Mouse (Mus musculus) T-helper 1 cell (primary cell): ENCODE data around the gene Vwa3b.

Experiments
- in situ Hi-C: fragments of 300-600 bp; cut with MboI, MseI; formaldehyde crosslinking; loops from one replicate; pipeline ENCODE4 v1.15.1; 2025; ENCODE audit warnings: high pct_unique_total_duplicates

The Vwa3b gene

DNA sequence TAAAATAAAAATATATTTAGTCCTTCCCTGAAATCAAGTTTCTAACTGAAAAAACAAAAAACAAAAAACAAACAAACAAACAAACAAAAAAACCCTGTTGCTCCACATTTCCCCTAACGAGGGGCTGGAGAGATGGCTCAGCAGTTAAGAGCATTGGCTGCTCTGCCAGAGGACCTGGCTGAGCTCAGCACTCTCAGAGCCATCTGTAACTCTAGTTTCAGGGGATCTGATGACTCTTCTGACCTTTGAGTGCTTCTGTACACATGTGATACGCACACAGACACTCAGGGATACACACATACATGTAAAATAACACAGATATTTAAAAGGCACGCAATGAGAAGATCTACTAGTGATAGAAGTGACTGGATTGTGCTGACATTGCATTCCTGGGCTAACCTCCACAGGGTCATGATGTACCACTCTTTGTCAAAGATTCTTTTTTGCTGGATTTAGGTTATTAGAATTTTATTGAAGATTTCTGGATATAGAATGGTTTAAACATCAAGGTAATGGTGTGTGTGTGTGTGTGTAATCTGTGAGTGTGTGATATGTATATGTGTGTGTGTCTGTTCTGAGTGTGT is 14.7 kb upstream of the Vwa3b start:
- in situ Hi-C loops: no loop called here

DNA sequence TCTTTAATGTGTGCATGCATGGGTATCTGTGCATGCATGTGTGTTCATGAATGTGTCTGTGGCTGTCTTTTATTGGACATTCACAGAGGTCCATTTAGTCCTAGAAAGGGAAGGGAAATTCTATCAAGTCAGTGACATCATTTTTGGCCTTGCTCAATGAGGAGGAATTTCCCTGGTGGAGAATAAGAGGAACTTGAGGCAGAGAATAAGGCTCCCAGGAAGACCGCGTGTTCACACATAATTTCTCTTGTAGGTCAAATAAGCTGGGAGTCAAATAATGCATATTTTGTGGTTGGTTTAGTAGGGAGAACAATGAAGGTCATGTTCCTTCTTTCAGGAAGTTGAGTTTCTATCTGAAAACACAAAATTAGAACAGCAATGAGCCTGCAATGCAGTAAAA is 13.4 kb upstream of the Vwa3b start:
- in situ Hi-C loops: no loop called here

- in situ Hi-C loops: no loop called here
Measured at GRCm38 (mm10) chr1:37013687-37014086, 12.7 kb upstream of the Vwa3b start.

GRCm38 (mm10) chr1:37019017-37019416 is 7.4 kb upstream of the Vwa3b start:
- in situ Hi-C loops: no loop called here

DNA sequence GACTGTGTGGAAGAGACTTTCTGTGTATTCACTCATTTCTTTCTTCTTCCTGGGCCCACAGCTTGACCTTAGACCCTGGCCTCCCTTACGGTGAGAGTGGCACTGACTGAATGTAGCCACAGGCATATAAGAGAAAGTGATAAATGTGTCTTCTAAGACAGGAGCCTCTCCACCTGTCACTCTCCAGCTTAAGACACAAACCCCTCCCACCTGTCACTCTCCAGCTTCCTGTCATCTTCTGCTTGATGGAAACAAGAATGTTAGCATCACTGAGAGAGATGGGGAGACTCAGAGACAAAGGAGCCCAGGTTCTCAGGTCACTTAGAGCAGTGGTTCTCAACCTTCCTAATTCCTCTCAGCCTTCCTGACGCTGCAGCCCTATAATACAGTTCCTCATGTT is 3.7 kb upstream of the Vwa3b start:
- in situ Hi-C loops: no loop called here

- in situ Hi-C loops: no loop called here
Measured at GRCm38 (mm10) chr1:37024736-37025135, 1.7 kb upstream of the Vwa3b start.

GRCm38 (mm10) chr1:37025376-37025775 is 1.0 kb upstream of the Vwa3b start:
- in situ Hi-C loops: no loop called here

GRCm38 (mm10) chr1:37026866-37027265 is 470 bp downstream of the Vwa3b start:
- in situ Hi-C loops: no loop called here

DNA sequence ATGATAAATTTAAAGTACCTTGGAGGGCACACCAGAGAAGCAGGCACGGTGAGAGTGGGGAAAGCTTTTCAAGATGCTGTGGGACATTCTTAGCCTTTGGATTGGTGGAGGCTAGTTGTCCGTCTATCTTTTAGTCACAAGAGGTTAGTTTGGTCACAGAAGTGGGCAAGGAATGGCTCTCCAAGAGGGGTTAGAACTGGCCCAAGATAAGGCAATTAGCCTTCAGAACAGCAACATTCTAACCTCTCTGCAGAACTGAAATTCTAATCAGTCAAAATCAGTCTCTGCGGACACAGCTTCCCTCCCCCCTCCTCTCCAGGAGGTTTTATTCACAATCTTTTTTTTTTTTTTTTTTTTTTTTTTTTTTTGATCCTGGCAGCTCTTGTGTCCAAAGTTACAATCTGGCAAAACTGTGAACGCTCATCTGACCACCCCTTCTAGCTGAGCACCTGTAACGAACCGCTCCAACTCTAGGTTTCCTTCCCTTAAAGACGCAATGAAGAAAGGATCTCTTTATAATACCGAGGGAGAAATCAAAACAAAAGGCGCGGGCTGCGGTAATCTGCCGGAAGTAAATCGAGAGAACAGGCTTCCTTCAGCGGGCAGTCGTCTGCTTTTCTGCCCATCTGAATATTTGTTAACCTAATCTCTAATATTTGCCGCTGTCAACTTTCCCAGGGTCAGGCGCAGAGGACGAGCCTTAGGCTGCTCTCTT is 2.2 kb downstream of the Vwa3b start:
- in situ Hi-C loops: no loop called here

- in situ Hi-C loops: no loop called here
Measured at GRCm38 (mm10) chr1:37029154-37029907, 2.9 kb downstream of the Vwa3b start.

DNA sequence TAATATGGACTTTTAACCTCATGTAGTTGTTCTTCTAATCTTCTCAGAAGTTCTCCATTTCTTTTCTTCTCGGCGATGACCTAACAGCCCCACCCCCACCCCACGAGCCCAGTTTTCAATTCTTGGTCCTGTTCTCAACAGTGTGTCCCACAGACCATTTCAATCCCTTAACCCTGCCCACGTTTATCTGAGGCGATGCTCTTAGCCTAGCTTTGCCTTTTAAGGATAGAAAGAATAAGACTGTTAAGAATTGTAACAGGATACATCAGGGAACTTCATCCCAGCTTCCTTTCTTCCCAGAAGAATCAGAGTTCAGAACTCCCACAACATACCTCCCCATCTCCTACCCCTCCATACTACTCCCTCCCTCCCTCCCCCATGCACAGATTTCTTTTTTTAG is 3.5 kb downstream of the Vwa3b start:
- in situ Hi-C loops: no loop called here

DNA sequence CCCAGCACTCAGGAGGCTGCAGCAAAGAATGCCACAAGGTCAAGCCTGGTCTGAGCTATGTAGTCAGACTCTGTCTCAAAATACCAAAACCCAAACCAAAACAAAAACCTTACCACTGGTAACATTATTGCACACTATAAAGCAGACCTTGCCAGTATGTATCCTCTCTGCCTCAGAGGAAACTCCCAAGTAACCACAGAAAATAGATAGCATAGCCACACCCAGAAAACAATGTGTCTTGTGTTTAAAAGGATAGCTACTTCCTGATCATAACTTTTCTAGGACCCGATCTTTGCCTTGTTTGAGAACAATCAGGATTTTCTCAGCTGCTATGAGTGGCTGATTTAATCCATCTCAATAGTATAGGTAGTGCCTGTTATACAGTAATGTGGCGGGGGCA is 4.3 kb downstream of the Vwa3b start:
- in situ Hi-C loops: no loop called here

DNA sequence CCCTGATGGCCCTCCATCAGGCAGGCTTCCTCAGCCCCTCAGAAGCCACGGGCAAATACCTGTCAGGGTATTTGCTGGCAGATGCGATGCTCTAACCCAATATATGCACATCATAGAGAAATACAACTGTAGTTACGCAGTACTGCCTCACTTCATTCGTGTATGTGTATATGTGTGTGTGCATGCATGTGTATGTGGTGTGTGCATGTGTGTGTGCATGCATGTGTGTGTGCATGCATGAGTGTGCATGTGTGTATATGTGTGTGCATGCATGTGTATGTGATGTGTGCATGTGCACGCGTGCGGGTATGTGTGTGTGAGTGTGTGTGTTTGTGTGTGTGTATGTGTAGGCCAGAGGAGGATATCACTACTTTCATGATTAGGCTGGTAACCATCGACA is 9.5 kb downstream of the Vwa3b start:
- in situ Hi-C loops: no loop called here

- in situ Hi-C loops: no loop called here
Measured at GRCm38 (mm10) chr1:37041126-37041525, 14.7 kb downstream of the Vwa3b start.

- in situ Hi-C loops: no loop called here
Measured at GRCm38 (mm10) chr1:37041856-37042255, 15.5 kb downstream of the Vwa3b start.

DNA sequence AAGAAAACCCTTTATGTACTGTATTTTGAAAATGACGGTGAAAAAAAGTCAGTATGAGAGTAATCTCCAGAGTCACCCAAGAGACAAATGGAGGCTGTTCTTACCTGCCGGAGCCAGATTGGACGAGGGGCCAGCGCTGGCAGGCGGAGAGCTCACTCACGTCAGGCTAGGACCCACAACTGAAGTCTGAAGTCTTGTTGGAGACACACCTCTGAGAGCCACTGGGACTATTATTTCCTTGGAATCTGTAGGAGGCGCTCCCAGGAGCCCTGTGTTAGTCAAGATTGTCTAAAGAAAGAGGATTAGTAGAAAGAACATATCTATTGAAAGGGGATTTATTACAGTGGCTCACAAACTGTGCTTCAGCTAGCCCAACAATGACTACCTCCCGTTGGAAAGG is 16.4 kb downstream of the Vwa3b start:
- in situ Hi-C loops: no loop called here

GRCm38 (mm10) chr1:37043196-37043595 is 16.8 kb downstream of the Vwa3b start:
- in situ Hi-C loops: no loop called here

- in situ Hi-C loops: no loop called here
Measured at GRCm38 (mm10) chr1:37045472-37045871, 19.1 kb downstream of the Vwa3b start.

GRCm38 (mm10) chr1:37049159-37049558 is 22.8 kb downstream of the Vwa3b start:
- in situ Hi-C loops: no loop called here

GRCm38 (mm10) chr1:37053691-37054090 is 27.3 kb downstream of the Vwa3b start:
- in situ Hi-C loops: no loop called here

DNA sequence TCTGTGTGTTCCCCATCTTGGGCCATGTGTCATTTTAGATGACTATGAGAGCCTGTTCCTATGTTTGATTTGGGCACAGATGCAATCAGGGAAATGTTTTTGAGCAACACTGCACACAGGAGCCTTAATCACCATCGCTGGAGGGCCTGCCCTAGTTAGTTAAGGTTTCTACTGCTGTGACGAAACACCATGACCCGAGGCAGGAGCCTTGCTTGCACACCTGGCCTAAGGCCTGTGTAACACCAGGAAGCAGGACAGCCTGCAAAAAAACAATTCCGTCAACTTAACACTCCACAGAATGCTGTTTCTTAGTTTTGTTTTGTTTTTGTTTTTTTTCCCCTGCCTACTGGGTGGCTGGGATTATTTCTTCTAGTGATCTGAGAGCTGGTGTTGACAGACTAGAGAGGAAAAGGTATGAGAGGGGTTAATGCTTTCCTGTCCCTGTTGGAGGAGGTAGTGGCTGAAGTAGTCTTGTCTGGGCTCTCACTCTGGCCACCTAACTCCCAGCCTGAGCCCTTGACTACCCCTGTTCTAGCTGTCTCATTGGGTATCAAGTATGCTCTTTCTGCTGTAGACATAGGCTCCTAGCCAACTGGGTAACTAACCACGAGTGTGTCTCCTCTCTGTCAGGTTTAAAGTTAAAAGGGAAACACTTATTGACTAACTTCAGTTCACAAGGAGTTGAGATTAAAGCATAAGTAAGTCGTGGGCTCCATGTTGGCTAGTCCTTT is 30.6 kb downstream of the Vwa3b start:
- in situ Hi-C loops: no loop called here

DNA sequence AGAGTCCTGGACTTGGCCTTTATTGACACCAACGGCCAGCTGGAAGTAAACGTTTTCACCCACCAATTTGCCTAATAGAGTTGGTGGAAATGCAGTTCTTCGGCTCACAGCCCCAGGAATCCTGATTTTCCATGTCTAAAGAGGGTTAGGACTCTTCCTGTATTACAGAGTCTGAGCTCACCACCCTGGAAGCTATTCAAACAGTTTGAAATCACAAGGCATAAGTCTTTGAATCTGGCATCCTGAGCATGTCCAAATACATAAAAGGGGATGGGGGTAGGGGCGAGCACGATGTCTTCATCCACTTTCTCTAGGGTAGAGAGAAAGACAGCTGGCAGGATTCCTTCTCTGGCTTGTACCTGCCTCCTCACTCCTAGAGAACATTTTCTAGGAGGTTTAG is 34.5 kb downstream of the Vwa3b start:
- in situ Hi-C loops: no loop called here
